Mouse (Mus musculus): ENCODE results near the gene Lmtk3. TPM values are rescaled to one million over a fixed set of nuclear protein-coding genes. Genes with fewer than 3 reads are reported as not detected.

The Lmtk3 gene
- polyA plus RNA-seq, 1 experiment from 2014 or later: not detected

DNA sequence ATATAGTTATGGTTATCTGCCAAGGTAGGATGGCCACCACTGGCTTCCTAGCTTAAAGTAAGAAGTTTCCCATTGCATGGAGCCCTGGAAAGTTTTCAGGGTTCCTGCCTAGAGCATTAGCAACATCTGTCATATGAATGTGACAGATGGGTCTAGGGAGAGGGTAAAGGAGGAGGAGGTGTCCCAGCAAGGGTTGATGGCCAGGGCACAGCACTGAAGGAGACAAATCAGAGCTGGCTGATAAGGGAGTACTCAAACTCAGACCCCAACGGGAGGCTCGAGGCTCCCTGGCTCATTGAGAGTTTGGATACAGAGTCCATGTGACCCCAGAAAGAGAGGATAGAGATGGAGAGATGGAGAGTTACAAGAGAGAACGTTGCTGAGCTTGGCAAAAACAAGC is 67.1 kb downstream of the Lmtk3 start:
- DNase-seq (ENCODE audit: low spot score): no peak

- DNase-seq (ENCODE audit: low spot score): no peak
Observed at GRCm38 (mm10) chr7:45853089-45853488, 69.6 kb downstream of the Lmtk3 start.

Other genes starting within 250 kb of the Lmtk3 start
- gene Hsd17b14, start 228.8 kb upstream of the Lmtk3 start, polyA plus RNA-seq (2015; fragmentation: Nextera tagmentation; extraction: Ambion mirVana): 1.1 and 1.2 TPM in 2 replicates
- 86.5 and 87.3 TPM in 2 replicates for gene Bcat2, start 213.6 kb upstream of the Lmtk3 start, polyA plus RNA-seq (2015; fragmentation: Nextera tagmentation; extraction: Ambion mirVana)
- gene Fgf21, start 168.2 kb upstream of the Lmtk3 start, polyA plus RNA-seq (2015; fragmentation: Nextera tagmentation; extraction: Ambion mirVana): 17.5 and 20.5 TPM in 2 replicates
- gene Fut1, start 166.4 kb upstream of the Lmtk3 start, polyA plus RNA-seq (2015; fragmentation: Nextera tagmentation; extraction: Ambion mirVana): 1.4 and 3.2 TPM in 2 replicates
- 0.08 and 0.16 TPM in 2 replicates for gene Izumo1, start 161.9 kb upstream of the Lmtk3 start, polyA plus RNA-seq (2015; fragmentation: Nextera tagmentation; extraction: Ambion mirVana)
- gene Rasip1, start 156.2 kb upstream of the Lmtk3 start, polyA plus RNA-seq (2015; fragmentation: Nextera tagmentation; extraction: Ambion mirVana): 2.9 and 4.4 TPM in 2 replicates
- gene Mamstr, start 143.8 kb upstream of the Lmtk3 start, polyA plus RNA-seq (2015; fragmentation: Nextera tagmentation; extraction: Ambion mirVana): 1.6 and 1.9 TPM in 2 replicates
- gene Fut2, start 117.3 kb upstream of the Lmtk3 start, polyA plus RNA-seq (2015; fragmentation: Nextera tagmentation; extraction: Ambion mirVana): 0.44 and 0.52 TPM in 2 replicates
- 0.73 and 0.76 TPM in 2 replicates for gene Ntn5, start 99.7 kb upstream of the Lmtk3 start, polyA plus RNA-seq (2015; fragmentation: Nextera tagmentation; extraction: Ambion mirVana)
- gene Sec1, start 89.3 kb upstream of the Lmtk3 start, polyA plus RNA-seq (2015; fragmentation: Nextera tagmentation; extraction: Ambion mirVana): 0.30 and 0.53 TPM in 2 replicates
- 0.35 and 0.36 TPM in 2 replicates for gene Car11, start 83.9 kb upstream of the Lmtk3 start, polyA plus RNA-seq (2015; fragmentation: Nextera tagmentation; extraction: Ambion mirVana)
- gene Dbp, start 78.7 kb upstream of the Lmtk3 start, polyA plus RNA-seq (2015; fragmentation: Nextera tagmentation; extraction: Ambion mirVana): 10.6 and 13.4 TPM in 2 replicates
- 1,315 and 1,426 TPM in 2 replicates for gene Rpl18, start 68.3 kb upstream of the Lmtk3 start, polyA plus RNA-seq (2015; fragmentation: Nextera tagmentation; extraction: Ambion mirVana)
- 19.8 and 21.8 TPM in 2 replicates for gene Sphk2, start 65.7 kb upstream of the Lmtk3 start, polyA plus RNA-seq (2015; fragmentation: Nextera tagmentation; extraction: Ambion mirVana)
- 0.50 and 0.66 TPM in 2 replicates for gene Fam83e, start 62.5 kb upstream of the Lmtk3 start, polyA plus RNA-seq (2015; fragmentation: Nextera tagmentation; extraction: Ambion mirVana)
- gene Spaca4, start 57.9 kb upstream of the Lmtk3 start, polyA plus RNA-seq (2015; fragmentation: Nextera tagmentation; extraction: Ambion mirVana): not detected in 2 replicates
- gene Sult2b1, start 931 bp downstream of the Lmtk3 start, polyA plus RNA-seq (2015; fragmentation: Nextera tagmentation; extraction: Ambion mirVana): 4.1 and 5.8 TPM in 2 replicates
- 96.3 and 98.0 TPM in 2 replicates for gene Cyth2, start 30.8 kb downstream of the Lmtk3 start, polyA plus RNA-seq (2015; fragmentation: Nextera tagmentation; extraction: Ambion mirVana)
- 0.10 and 0.31 TPM in 2 replicates for gene Kcnj14, start 41.0 kb downstream of the Lmtk3 start, polyA plus RNA-seq (2015; fragmentation: Nextera tagmentation; extraction: Ambion mirVana)
- gene Grwd1, start 47.2 kb downstream of the Lmtk3 start, polyA plus RNA-seq (2015; fragmentation: Nextera tagmentation; extraction: Ambion mirVana): 48.7 and 50.8 TPM in 2 replicates
- 35.8 and 38.7 TPM in 2 replicates for gene Kdelr1, start 89.0 kb downstream of the Lmtk3 start, polyA plus RNA-seq (2015; fragmentation: Nextera tagmentation; extraction: Ambion mirVana)
- gene Grin2d, start 94.6 kb downstream of the Lmtk3 start, polyA plus RNA-seq (2015; fragmentation: Nextera tagmentation; extraction: Ambion mirVana): 0.13 and 0.23 TPM in 2 replicates
- 1.4 and 1.5 TPM in 2 replicates for gene Syngr4, start 113.0 kb downstream of the Lmtk3 start, polyA plus RNA-seq (2015; fragmentation: Nextera tagmentation; extraction: Ambion mirVana)
- gene Tmem143, start 113.2 kb downstream of the Lmtk3 start, polyA plus RNA-seq (2015; fragmentation: Nextera tagmentation; extraction: Ambion mirVana): 4.3 and 4.6 TPM in 2 replicates
- gene Emp3, start 137.7 kb downstream of the Lmtk3 start, polyA plus RNA-seq (2015; fragmentation: Nextera tagmentation; extraction: Ambion mirVana): 262 and 266 TPM in 2 replicates
- 2.3 and 2.6 TPM in 2 replicates for gene Ccdc114, start 140.3 kb downstream of the Lmtk3 start, polyA plus RNA-seq (2015; fragmentation: Nextera tagmentation; extraction: Ambion mirVana)
- 0.13 TPM in 1 of 2 replicates, not detected in the other for gene Abcc6, start 246.6 kb downstream of the Lmtk3 start, polyA plus RNA-seq (2015; fragmentation: Nextera tagmentation; extraction: Ambion mirVana)
- gene Nomo1, start 250.0 kb downstream of the Lmtk3 start, polyA plus RNA-seq (2015; fragmentation: Nextera tagmentation; extraction: Ambion mirVana): 24.9 and 29.7 TPM in 2 replicates

Data from thymus, postnatal 0 days (tissue).